Mouse (Mus musculus) kidney, adult 2 months (tissue): ENCODE results near the gene Hoxb4. TPM values are rescaled to one million over a fixed set of nuclear protein-coding genes. Genes with fewer than 3 reads are reported as not detected.

Experiments
- DNase-seq: peaks from one replicate; pipeline ENCODE4 v3.0.0; 2021
- H3K27ac ChIP-seq: fragments of 200-500 bp; 2 replicates; pipeline ENCODE4 v1.5.1; 2012; ENCODE audit warnings: low read depth, low read length, control low read depth, inconsistent platforms; ENCODE audit not compliant: insufficient read depth
- H3K27me3 ChIP-seq: fragments of 200-500 bp; replicated peaks from 2 replicates; pipeline ENCODE4 v1.6.1; 2012; ENCODE audit warnings: mild to moderate bottlenecking, moderate library complexity, low read length, inconsistent platforms; ENCODE audit not compliant: control insufficient read depth, insufficient read depth
- H3K36me3 ChIP-seq: fragments of 200-500 bp; 2 replicates; pipeline ENCODE4 v1.6.1; 2012; ENCODE audit warnings: mild to moderate bottlenecking, moderate library complexity, low read length, inconsistent platforms; ENCODE audit not compliant: control insufficient read depth, insufficient read depth
- H3K4me1 ChIP-seq: fragments of 200-500 bp; 2 replicates; pipeline ENCODE4 v1.6.1; 2011; ENCODE audit warnings: low read length; ENCODE audit not compliant: control insufficient read depth, insufficient read depth
- H3K4me3 ChIP-seq: fragments of 200-500 bp; 2 replicates; pipeline ENCODE4 v1.5.1; 2011; ENCODE audit warnings: mild to moderate bottlenecking, low read depth, low read length, control low read depth; ENCODE audit not compliant: insufficient read depth
- CTCF ChIP-seq: fragments of 200-500 bp; conservative IDR thresholded peaks from 2 replicates; pipeline ENCODE4 v1.5.1; 2011; ENCODE audit warnings: low read depth, mild to moderate bottlenecking, control low read depth, low read length, moderate library complexity, mixed read lengths; ENCODE audit not compliant: insufficient read depth, insufficient read length
- POLR2A ChIP-seq: fragments of 200-500 bp; IDR thresholded peaks from one replicate; pipeline ENCODE4 v1.6.1; 2011; ENCODE audit warnings: low read depth, low read length, control low read depth
- WGBS: fragments of 180-500 bp; shearing (Covaris S2); methylation state at CpG from one replicate; pipeline ENCODE4 v1.1.7; 2018; 5-methylcytosine and 5-hydroxymethylcytosine counted together
- polyA plus RNA-seq: library from polyadenylated mRNA; depleted of rRNA; stranded (reverse); fragments of >200 nt; gene quantifications from 2 replicates; pipeline ENCODE4 v1.2.3, GENCODE M21; 2012

Hoxb4 gene
- polyA plus RNA-seq, 1 experiment, result 12.6 TPM

DNA sequence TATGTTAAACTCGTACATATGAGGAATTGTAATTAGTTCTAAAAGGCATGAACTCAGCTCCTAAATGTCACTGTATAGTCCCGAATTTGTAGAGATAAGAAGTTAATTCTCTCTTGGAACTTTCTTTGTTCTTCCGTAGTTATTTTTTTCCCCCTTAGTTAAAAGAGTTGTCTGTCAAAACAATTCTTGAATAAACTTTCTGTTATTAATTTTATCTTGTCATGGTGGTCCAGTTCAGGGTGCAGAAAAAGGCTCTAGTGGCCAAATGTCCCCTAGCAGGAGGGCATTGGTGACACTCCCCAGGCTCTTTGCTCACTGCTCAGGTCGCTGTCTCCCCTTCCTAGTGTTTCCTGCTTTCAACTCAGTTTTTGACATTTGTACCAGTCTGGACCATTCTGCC lies 29.6 kb downstream of the Hoxb4 start:
- WGBS, result 19% methylated on average over 4 of the region's 4 CpGs
- no peak overlapping the region for H3K4me3 ChIP-seq
- DNase-seq, result no peak
- H3K27ac ChIP-seq, result peak overlapping the region; percentile 94
- H3K27me3 ChIP-seq, result no peaks in the 10 kb centered on the region
- H3K4me1 ChIP-seq, result peaks cover 24% of the 10 kb centered on the region
- no peak for TF ChIP-seq POLR2A
- TF ChIP-seq CTCF, result no peak
- H3K36me3 ChIP-seq, result no peaks in the 10 kb centered on the region

DNA sequence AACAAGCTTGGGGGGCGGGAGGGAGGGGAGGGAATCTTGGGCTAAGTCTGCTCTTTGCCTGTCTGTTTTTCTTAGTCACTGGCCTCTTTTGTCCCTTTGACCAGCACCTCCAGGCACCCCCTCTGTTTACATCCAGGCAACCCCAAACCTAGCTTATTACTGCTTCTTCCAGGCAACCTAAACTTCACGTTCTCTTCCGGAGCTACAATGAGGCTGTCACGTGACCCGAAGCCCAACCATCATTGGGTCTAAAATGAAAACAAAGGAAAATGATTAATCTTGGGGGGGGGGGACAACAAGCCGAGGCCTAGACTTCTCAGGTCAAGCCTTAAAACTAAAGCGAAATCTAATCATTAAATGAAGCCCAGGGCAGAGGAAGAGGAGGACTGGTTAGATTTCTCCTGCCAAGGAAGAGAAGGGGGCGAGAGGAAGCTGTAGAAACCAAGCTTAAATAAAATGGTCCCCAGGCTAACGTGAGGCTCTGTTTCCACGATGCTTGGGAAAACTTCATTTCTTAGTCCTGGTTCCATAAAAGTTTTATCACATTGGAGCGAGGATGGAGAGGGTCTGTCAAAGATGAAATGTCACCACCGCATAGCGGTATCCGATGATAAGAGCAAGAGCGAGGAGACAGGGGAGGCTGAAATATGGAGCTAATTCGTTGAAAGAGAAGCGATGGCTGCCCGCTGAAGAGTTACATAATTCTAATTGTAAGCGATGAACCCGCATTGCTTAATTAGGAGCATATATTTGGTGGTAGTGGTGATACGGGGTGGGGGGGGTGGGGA lies 30.3 kb downstream of the Hoxb4 start:
- peaks cover 24% of the 10 kb centered on the region for H3K4me1 ChIP-seq
- peak overlapping the region; percentile 94 for H3K27ac ChIP-seq

GRCm38 (mm10) chr11:96348988-96349387 lies 30.9 kb downstream of the Hoxb4 start:
- peak; percentile 9 for DNase-seq
- Histone ChIP-seq H3K27ac (peak overlapping the region; percentile 88), H3K4me3 (no peak overlapping the region)

More for the DNA sequence above, 30.3 kb downstream of the Hoxb4 start:
- Histone ChIP-seq H3K36me3 (no peaks in the 10 kb centered on the region), H3K4me3 (0 out of 2 replicates have a peak overlapping the region, but pooled peaks have one; percentile 23), H3K27me3 (no peaks in the 10 kb centered on the region)
- DNase-seq, result peak; percentile 90
- 27% methylated on average over 21 of the region's 21 CpGs for WGBS
- TF ChIP-seq CTCF (no peak), POLR2A (no peak)

GRCm38 (mm10) chr11:96349491-96350340 lies 31.6 kb downstream of the Hoxb4 start:
- TF ChIP-seq POLR2A, result no peak
- TF ChIP-seq CTCF, result no peak
- H3K4me1 ChIP-seq, result peaks cover 21% of the 10 kb centered on the region
- H3K27me3 ChIP-seq, result no peaks in the 10 kb centered on the region
- peak overlapping the region; percentile 34 for H3K4me3 ChIP-seq
- peak; percentile 70 for DNase-seq
- 13% methylated on average over 14 of the region's 14 CpGs for WGBS
- H3K27ac ChIP-seq, result peak overlapping the region; percentile 88
- no peaks in the 10 kb centered on the region for H3K36me3 ChIP-seq

More at GRCm38 (mm10) chr11:96348988-96349387, 30.9 kb downstream of the Hoxb4 start:
- WGBS, result 26% methylated on average over 3 of the region's 3 CpGs
- no peaks in the 10 kb centered on the region for H3K27me3 ChIP-seq
- peaks cover 21% of the 10 kb centered on the region for H3K4me1 ChIP-seq
- H3K36me3 ChIP-seq, result no peaks in the 10 kb centered on the region
- TF ChIP-seq POLR2A, result no peak

DNA sequence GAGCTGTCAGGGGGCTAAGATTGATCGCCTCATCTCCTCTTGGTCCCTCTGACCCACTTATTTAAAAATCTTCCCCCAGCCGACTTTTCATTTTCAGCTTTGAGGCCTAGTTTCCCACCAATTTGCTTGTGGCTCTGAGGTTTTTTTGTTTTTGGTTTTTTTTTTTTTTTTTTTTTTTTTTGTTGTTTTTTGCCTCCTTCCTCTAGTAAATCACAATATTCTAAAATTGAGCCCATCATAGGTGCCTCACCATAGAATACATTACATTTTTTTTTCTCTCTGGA lies 32.2 kb downstream of the Hoxb4 start, which contains the start of gene Hoxb2:
Gene Hoxb2 (plus strand): TSS at position 185 of the 284 bp plus-strand sequence.
- H3K27ac ChIP-seq, result peak within 1 kb of the TSS; percentile 88
- H3K4me1 ChIP-seq, result peaks cover 21% of the 10 kb centered on the region
- no peaks in the 10 kb centered on the region for H3K36me3 ChIP-seq
- H3K27me3 ChIP-seq, result no peaks in the 10 kb centered on the region
- no peak for DNase-seq
- 32% methylated on average over 2 of the region's 2 CpGs for WGBS
- peak within 1 kb of the TSS; percentile 34 for H3K4me3 ChIP-seq
- TF ChIP-seq POLR2A, result no peak
- no peak for TF ChIP-seq CTCF

DNA sequence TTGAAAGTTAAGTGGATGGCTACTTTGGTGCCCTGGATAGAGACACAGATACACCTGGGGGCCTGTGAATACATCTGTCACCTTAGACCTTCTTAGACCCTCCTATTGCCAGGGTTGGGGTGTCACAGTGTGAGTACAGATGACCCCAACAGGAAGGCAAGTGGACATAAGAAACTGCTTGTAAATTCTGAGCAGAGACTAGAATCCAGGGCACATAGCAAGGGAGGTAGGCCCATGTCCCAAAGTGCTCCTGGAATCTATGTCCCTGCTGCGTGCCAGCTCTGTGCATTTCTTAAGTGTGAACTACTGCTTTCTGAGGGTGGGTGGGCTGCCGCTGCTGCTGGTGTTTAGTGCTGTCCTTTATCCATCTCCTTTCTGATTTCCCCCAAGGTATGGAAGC lies 32.7 kb downstream of the Hoxb4 start:
- Histone ChIP-seq H3K36me3 (no peaks in the 10 kb centered on the region), H3K27ac (peak overlapping the region; percentile 88), H3K4me1 (peaks cover 21% of the 10 kb centered on the region), H3K27me3 (no peaks in the 10 kb centered on the region), H3K4me3 (no peak overlapping the region)
- TF ChIP-seq POLR2A, result no peak
- TF ChIP-seq CTCF, result no peak
- 67% methylated on average over 2 of the region's 2 CpGs for WGBS
- peak; percentile 27 for DNase-seq

DNA sequence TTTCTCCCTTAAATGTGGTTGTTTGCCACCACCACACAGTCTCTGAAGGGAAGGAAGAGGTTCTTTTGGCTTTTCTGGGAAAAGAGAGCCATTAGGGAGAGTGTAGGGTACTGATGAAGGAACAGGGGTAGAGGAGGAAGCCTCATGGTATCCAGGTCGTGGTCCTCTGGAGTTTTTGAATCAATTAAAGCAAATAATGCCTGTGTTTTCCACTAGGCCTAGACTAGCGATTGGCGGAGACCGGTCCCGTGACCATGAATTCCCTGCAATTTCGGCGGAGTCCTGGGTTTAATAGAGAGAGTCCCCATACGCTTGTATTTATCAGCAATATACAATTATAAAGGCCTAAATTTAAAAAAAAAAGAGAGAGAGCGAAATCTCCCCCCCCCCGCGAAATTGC lies 33.2 kb downstream of the Hoxb4 start:
- Histone ChIP-seq H3K4me3 (peak overlapping the region; percentile 97; the same call in 1 of the 2 replicates), H3K36me3 (no peaks in the 10 kb centered on the region), H3K27me3 (no peaks in the 10 kb centered on the region), H3K4me1 (peaks cover 21% of the 10 kb centered on the region), H3K27ac (peak overlapping the region; percentile 88)
- 11% methylated on average over 11 of the region's 11 CpGs for WGBS
- TF ChIP-seq CTCF, result no peak
- no peak for TF ChIP-seq POLR2A
- peak; percentile 77 for DNase-seq
